Mouse (Mus musculus) megakaryocyte-erythroid progenitor cell, adult 5-6 weeks (primary cell): Measurements from ENCODE around the gene Serpinb11. TPM values are rescaled to one million over a fixed set of nuclear protein-coding genes. Genes with fewer than 3 reads are reported as not detected.

Source experiments
- ATAC-seq: replicated peaks from 2 replicates; pipeline ENCODE4 v1.8.0; 2016; ENCODE audit warnings: mild to moderate bottlenecking, inconsistent platforms; ENCODE audit not compliant: severe bottlenecking, poor library complexity, low FRiP score, low TSS enrichment
- total RNA-seq, 2 experiments: library from RNA; stranded (forward) in 1 of 2; stranded (reverse) in 1 of 2; fragments of 200-1000, 215-1000 nt in 1 of 2; fragments of >200 nt in 1 of 2; fragmentation: Nextera tagmentation in 1 of 2; gene quantifications; 2 replicates each; pipeline ENCODE4 v1.2.3; 2014 to 2017

The Serpinb11 gene
- total RNA-seq (2014; fragmentation: Nextera tagmentation) (not detected in 2 replicates), total RNA-seq (2017) (not detected in 2 replicates)

GRCm38 (mm10) chr1:107360898-107361297 lies at the start of gene Serpinb11:
TSS of gene Serpinb11 (plus strand) at chr1:107361198.
- ATAC-seq, result no peak

GRCm38 (mm10) chr1:107345979-107346378 lies 15.0 kb upstream of the Serpinb11 start:
- ATAC-seq, result 0 out of 2 replicates have a peak, but pooled peaks have one; percentile 55

GRCm38 (mm10) chr1:107346788-107347187 lies 14.2 kb upstream of the Serpinb11 start:
- ATAC-seq, result no peak

GRCm38 (mm10) chr1:107350392-107350791 lies 10.6 kb upstream of the Serpinb11 start:
- no peak for ATAC-seq

- ATAC-seq, result peak; percentile 58; the same call in 1 of the 2 replicates
Observed at GRCm38 (mm10) chr1:107351115-107351514, 9.9 kb upstream of the Serpinb11 start.

- peak; percentile 84; the same call in 1 of the 2 replicates for ATAC-seq
Observed at GRCm38 (mm10) chr1:107353046-107353445, 8.0 kb upstream of the Serpinb11 start.

GRCm38 (mm10) chr1:107365973-107366372 lies 5.0 kb downstream of the Serpinb11 start:
- ATAC-seq, result no peak

- ATAC-seq, result no peak
Observed at GRCm38 (mm10) chr1:107368944-107369343, 7.9 kb downstream of the Serpinb11 start.

- ATAC-seq, result peak; percentile 66; the same call in 1 of the 2 replicates
Observed at GRCm38 (mm10) chr1:107376952-107377351, 16.0 kb downstream of the Serpinb11 start.

- ATAC-seq, result peak; percentile 48; the same call in 1 of the 2 replicates
Observed at GRCm38 (mm10) chr1:107378368-107378767, 17.4 kb downstream of the Serpinb11 start.

GRCm38 (mm10) chr1:107381491-107381890 lies 20.5 kb downstream of the Serpinb11 start:
- no peak for ATAC-seq

- ATAC-seq, result 0 out of 2 replicates have a peak, but pooled peaks have one; percentile 15
Observed at GRCm38 (mm10) chr1:107382404-107382803, 21.4 kb downstream of the Serpinb11 start.

GRCm38 (mm10) chr1:107384532-107384931 lies 23.5 kb downstream of the Serpinb11 start:
- peak; percentile 94 for ATAC-seq

- no peak for ATAC-seq
Observed at GRCm38 (mm10) chr1:107389753-107390152, 28.8 kb downstream of the Serpinb11 start.

GRCm38 (mm10) chr1:107397481-107397880 lies 36.5 kb downstream of the Serpinb11 start:
- ATAC-seq, result peak; percentile 100

- ATAC-seq, result no peak
Observed at GRCm38 (mm10) chr1:107399355-107399754, 38.4 kb downstream of the Serpinb11 start, which contains the start of gene Serpinb7. TSS of gene Serpinb7 (plus strand) at chr1:107399655.

GRCm38 (mm10) chr1:107402082-107402481 lies 41.1 kb downstream of the Serpinb11 start:
- ATAC-seq, result no peak

- no peak for ATAC-seq
Observed at GRCm38 (mm10) chr1:107414650-107415049, 53.7 kb downstream of the Serpinb11 start.

GRCm38 (mm10) chr1:107422487-107422886 lies 61.5 kb downstream of the Serpinb11 start:
- ATAC-seq, result no peak
